Mouse (Mus musculus) heart, adult 18-20 months (tissue): ENCODE data around the gene Cacna2d3. TPM values are rescaled to one million over a fixed set of nuclear protein-coding genes. Genes with fewer than 3 reads are reported as not detected.

Experiments used
- DNase-seq, 2 experiments: peaks; one replicate each; pipeline ENCODE4 v3.0.0; 2021 to 2022; ENCODE audit warnings: mixed read lengths in 1 of 2
- total RNA-seq, 2 experiments: library from RNA; stranded (reverse); gene quantifications; 2 replicates each; pipeline ENCODE4 v1.2.3; 2021

The Cacna2d3 gene
- total RNA-seq, 2 experiments from 2014 or later = 0.67 to 1.1 TPM

GRCm38 (mm10) chr14:29060679-29061078 is 661.0 kb downstream of the Cacna2d3 start:
- no peak for DNase-seq

- no peak for DNase-seq
Measured at GRCm38 (mm10) chr14:29051951-29052835, 669.5 kb downstream of the Cacna2d3 start.

DNA sequence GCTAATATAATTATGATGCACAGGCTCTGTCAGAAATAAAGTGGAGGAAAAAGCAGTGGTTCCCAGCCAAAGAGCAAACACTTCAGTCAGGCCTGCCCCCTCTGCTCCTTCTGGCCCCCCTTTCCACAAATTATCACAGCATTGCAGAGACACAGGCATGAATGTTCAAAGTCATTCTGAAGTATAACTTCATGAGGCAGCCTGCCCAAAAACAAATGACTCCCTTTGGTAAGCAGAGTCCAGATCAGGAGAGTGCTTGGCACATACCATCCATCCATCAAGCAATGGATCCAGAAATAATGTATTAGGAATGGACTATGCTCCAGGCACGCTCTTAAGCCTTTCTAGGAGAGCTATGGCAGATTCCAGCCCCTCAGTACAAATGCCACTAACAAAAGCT is 679.3 kb downstream of the Cacna2d3 start:
- DNase-seq = peak in 1 of 2 experiments; percentile 56

DNA sequence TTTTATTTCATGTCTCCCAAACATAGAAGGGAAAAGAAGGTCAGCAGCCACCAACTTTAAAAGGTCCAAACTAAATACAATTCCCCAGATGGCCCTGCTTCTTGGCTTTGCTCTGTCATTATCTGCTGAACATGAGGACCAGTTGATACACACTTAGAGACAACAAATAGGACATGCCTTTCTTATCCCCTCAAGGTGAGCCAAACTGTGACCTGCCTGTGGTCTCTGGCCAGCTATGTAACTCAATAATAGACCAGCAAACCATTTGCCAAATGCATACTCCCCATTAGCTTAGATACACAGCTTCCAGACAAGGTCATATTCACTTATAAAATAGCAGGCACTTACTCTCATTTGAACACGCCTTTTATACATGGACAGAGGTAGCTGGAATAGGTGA is 680.2 kb downstream of the Cacna2d3 start:
- peak; percentile 42 to 77 for DNase-seq

GRCm38 (mm10) chr14:29040606-29041364 is 680.9 kb downstream of the Cacna2d3 start:
- DNase-seq = no peak

GRCm38 (mm10) chr14:29038246-29038645 is 683.4 kb downstream of the Cacna2d3 start:
- no peak for DNase-seq

DNA sequence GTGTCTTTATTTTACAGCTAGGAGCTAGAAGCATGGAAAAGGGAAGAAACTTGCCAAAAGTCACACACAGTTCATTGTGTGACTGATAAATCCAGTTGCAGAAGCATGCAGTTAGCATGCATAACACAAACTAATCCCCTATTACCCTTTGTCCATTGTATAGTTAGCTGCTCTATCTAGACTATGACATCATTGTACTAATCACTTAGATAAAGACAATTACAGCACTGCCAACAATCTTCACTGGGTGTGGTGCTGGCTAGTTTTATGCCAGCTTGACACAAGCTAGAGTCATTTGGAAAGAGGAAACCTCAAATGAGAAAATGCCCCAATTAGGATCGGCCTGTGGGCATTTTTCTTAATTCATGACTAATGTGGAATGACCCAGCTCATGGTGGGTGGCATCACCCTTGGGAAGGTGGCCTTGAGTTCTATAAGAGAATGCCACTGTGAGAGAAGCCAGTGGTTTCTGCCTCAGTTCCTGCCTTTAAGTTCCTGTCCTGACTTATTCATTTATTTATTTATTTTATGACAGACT is 689.7 kb downstream of the Cacna2d3 start:
- DNase-seq = no peak

DNA sequence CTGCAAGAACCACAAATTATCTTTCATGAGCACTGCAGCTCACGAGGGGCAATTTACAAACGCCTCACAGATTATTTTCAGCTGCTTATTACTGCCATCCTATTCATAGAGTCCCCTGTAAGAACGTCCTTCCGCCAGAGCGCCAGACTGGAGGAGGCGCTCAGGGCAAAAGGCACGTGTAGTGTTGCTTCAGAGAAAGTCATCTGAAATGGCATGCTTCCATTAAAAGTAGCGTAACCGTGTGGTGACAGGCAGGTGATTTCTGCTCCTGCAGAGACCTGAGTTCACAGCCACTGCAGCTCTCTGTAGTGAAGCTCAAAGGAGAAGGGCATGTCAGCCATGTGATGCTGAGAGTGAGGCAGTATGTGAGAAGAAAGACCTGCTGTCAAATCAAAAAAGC is 691.1 kb downstream of the Cacna2d3 start:
- DNase-seq = peak; percentile 42 to 49

DNA sequence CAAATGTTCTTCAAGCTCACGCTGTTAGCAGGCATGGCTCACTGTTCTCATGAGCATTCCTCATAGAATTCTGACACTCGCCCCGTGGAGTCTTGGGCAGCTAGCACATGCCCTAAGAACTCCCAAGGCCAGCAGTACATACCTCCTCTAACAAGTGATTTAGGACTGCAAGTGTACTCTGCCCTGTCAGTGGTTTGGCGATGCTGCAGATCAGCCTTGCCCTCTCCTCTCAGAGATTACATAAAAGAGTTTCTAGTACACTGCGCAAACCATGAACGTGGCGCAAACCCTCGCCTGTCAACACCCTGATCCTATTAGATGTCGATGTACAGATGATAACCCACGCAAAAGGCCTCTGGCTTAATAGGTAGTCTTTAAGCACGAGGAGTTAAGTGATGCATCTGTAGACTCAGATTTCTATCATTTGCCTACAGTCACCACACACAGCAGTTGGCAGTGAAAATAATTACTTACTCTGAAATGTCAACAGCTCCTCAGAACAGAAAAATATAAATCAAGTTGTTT is 691.7 kb downstream of the Cacna2d3 start:
- DNase-seq = no peak

GRCm38 (mm10) chr14:29029107-29029469 is 692.6 kb downstream of the Cacna2d3 start:
- no peak for DNase-seq

- DNase-seq = no peak
Measured at GRCm38 (mm10) chr14:29028391-29029106, 693.1 kb downstream of the Cacna2d3 start.

- DNase-seq = no peak
Measured at GRCm38 (mm10) chr14:29027276-29027675, 694.4 kb downstream of the Cacna2d3 start.

- DNase-seq = no peak
Measured at GRCm38 (mm10) chr14:29025335-29025734, 696.3 kb downstream of the Cacna2d3 start.

- DNase-seq = peak; percentile 70 to 72
Measured at GRCm38 (mm10) chr14:29023246-29023645, 698.4 kb downstream of the Cacna2d3 start.

DNA sequence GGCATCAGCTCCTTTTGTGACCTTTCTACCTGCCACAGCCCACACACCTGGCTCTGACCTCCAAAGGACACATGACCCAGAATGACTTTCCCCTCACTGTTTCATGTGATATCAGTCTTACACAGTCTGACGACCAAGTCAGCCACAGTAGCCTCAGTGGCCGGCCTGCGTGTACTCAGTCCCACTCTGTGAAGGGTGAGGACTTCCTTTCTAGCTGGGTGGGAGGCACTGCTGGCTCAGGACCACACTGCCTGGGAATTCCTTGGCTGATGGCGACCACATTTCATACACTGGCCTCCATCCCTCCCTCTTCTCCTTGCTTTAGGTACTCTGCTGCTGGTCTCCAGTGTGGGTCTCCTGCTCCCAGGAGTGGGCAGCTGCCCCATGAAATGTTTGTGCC is 700.4 kb downstream of the Cacna2d3 start:
- DNase-seq = peak in 1 of 2 experiments; percentile 31

- DNase-seq = no peak
Measured at GRCm38 (mm10) chr14:29018316-29019000, 703.2 kb downstream of the Cacna2d3 start.

DNA sequence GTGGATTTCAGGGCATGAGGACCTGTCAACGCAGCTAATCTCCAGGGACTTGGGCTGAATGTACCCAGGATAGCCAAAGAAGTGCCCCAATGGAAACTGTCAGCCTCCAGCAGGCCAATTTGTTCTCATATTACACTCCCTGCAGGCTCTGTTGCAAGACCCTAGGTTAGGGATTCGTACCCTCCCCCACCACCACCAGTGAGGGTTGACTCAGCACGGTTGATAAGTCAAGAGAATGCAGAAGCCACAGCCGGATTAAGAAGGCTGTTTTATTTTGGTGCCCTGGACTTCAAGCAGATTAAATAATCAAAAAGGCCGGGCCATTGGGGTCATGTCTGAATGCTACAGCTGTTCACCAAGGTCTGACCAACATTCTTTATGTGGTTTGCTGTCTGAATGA is 703.8 kb downstream of the Cacna2d3 start, which contains the start of gene Lrtm1:
Gene Lrtm1, plus strand, starts transcription at position 326 of the 400 bp plus-strand sequence.
- peak; percentile 70 to 86 for DNase-seq

GRCm38 (mm10) chr14:29015896-29016295 is 705.8 kb downstream of the Cacna2d3 start:
- DNase-seq = no peak

- peak in 1 of 2 experiments; percentile 18 for DNase-seq
Measured at GRCm38 (mm10) chr14:29014680-29015079, 707.0 kb downstream of the Cacna2d3 start.

DNA sequence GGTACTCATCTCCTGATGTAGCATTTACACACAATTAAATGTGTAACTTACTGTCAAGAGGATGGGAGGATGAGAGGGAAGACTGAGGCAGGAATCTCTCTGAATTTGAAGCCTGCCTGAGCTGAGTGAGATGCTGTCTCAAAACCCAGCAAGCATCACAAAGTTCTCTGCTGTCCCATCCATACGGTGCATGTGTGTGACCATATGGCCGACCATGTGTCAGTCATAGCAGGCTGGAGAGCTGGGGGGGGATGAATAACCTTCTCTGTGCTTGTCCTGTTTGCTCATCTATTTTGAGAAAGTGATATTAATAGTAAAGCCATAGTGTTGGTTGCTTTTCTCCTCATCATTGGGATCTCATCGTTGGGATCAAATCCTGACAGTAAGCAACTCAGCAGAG is 708.5 kb downstream of the Cacna2d3 start:
- no peak for DNase-seq

DNA sequence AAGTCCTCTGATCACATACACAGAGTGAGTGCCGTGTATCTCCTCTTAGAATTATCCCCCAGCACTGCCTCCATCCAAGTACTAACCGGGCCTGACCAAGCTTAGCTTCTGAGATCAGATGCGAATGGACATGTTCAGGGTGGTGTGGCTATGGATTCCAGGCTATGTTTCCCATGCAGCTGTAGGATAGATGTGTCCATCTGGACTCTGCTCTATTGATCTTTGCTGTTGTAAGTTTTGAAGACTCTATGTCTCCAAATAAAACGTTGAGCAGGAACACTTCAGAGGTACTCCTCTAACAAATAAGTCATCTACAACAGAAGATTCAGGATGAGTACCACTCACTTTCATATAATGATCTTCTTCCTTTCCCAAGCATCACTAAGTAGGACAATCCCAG is 712.0 kb downstream of the Cacna2d3 start:
- no peak for DNase-seq
